Mouse (Mus musculus): ENCODE results near the gene Stat5b.

The Stat5b gene

GRCm38 (mm10) chr11:100870256-100870967 is 19.9 kb upstream of the Stat5b start:
- no peak for DNase-seq (ENCODE audit: low read depth in 1 of 2, low spot score in 2 of 2)

GRCm38 (mm10) chr11:100865618-100866017 is 15.1 kb upstream of the Stat5b start:
- DNase-seq (ENCODE audit: low read depth in 1 of 2, low spot score in 2 of 2) = no peak

GRCm38 (mm10) chr11:100863141-100863540 is 12.6 kb upstream of the Stat5b start:
- no peak for DNase-seq (ENCODE audit: low read depth in 1 of 2, low spot score in 2 of 2)

GRCm38 (mm10) chr11:100861836-100862235 is 11.3 kb upstream of the Stat5b start:
- no peak for DNase-seq (ENCODE audit: low read depth in 1 of 2, low spot score in 2 of 2)

GRCm38 (mm10) chr11:100861335-100861734 is 10.8 kb upstream of the Stat5b start:
- DNase-seq (ENCODE audit: low read depth in 1 of 2, low spot score in 2 of 2) = no peak

- DNase-seq (ENCODE audit: low read depth in 1 of 2, low spot score in 2 of 2) = peak; percentile 59 to 82
These were observed 9.9 kb upstream of the Stat5b start for GRCm38 (mm10) chr11:100860198-100861048.

GRCm38 (mm10) chr11:100859579-100860075 is 9.1 kb upstream of the Stat5b start:
- DNase-seq (ENCODE audit: low read depth in 1 of 2, low spot score in 2 of 2) = no peak

- no peak for DNase-seq (ENCODE audit: low read depth in 1 of 2, low spot score in 2 of 2)
These were observed 8.5 kb upstream of the Stat5b start, which contains the start of gene Stat5a for GRCm38 (mm10) chr11:100858935-100859578. Gene Stat5a (plus strand): TSS chr11:100859351.

- no peak for DNase-seq (ENCODE audit: low read depth in 1 of 2, low spot score in 2 of 2)
These were observed 7.4 kb upstream of the Stat5b start for GRCm38 (mm10) chr11:100857960-100858359.

GRCm38 (mm10) chr11:100855178-100855577 is 4.7 kb upstream of the Stat5b start:
- no peak for DNase-seq (ENCODE audit: low read depth in 1 of 2, low spot score in 2 of 2)

- DNase-seq (ENCODE audit: low read depth in 1 of 2, low spot score in 2 of 2) = no peak
These were observed 3.7 kb upstream of the Stat5b start for GRCm38 (mm10) chr11:100854268-100854667.

GRCm38 (mm10) chr11:100853018-100853417 is 2.5 kb upstream of the Stat5b start:
- DNase-seq (ENCODE audit: low read depth in 1 of 2, low spot score in 2 of 2) = no peak

- DNase-seq (ENCODE audit: low read depth in 1 of 2, low spot score in 2 of 2) = no peak
These were observed 1.6 kb upstream of the Stat5b start for GRCm38 (mm10) chr11:100852088-100852487.

- DNase-seq (ENCODE audit: low read depth in 1 of 2, low spot score in 2 of 2) = no peak
These were observed 429 bp upstream of the Stat5b start for GRCm38 (mm10) chr11:100850778-100851528.

GRCm38 (mm10) chr11:100849456-100850037 is 977 bp downstream of the Stat5b start:
- no peak for DNase-seq (ENCODE audit: low read depth in 1 of 2, low spot score in 2 of 2)

- DNase-seq (ENCODE audit: low read depth in 1 of 2, low spot score in 2 of 2) = no peak
These were observed 1.6 kb downstream of the Stat5b start for GRCm38 (mm10) chr11:100848789-100849379.

- DNase-seq (ENCODE audit: low read depth in 1 of 2, low spot score in 2 of 2) = no peak
These were observed 2.4 kb downstream of the Stat5b start for GRCm38 (mm10) chr11:100848080-100848479.

- DNase-seq (ENCODE audit: low read depth in 1 of 2, low spot score in 2 of 2) = no peak
These were observed 3.0 kb downstream of the Stat5b start for GRCm38 (mm10) chr11:100847572-100847971.

- no peak for DNase-seq (ENCODE audit: low read depth in 1 of 2, low spot score in 2 of 2)
These were observed 4.7 kb downstream of the Stat5b start for GRCm38 (mm10) chr11:100845793-100846192.

- DNase-seq (ENCODE audit: low read depth in 1 of 2, low spot score in 2 of 2) = no peak
These were observed 6.4 kb downstream of the Stat5b start for GRCm38 (mm10) chr11:100844121-100844520.

All from monocyte, adult 2 months (primary cell).